Mouse (Mus musculus): Measurements from ENCODE around the gene Car8.

Gene Car8

DNA sequence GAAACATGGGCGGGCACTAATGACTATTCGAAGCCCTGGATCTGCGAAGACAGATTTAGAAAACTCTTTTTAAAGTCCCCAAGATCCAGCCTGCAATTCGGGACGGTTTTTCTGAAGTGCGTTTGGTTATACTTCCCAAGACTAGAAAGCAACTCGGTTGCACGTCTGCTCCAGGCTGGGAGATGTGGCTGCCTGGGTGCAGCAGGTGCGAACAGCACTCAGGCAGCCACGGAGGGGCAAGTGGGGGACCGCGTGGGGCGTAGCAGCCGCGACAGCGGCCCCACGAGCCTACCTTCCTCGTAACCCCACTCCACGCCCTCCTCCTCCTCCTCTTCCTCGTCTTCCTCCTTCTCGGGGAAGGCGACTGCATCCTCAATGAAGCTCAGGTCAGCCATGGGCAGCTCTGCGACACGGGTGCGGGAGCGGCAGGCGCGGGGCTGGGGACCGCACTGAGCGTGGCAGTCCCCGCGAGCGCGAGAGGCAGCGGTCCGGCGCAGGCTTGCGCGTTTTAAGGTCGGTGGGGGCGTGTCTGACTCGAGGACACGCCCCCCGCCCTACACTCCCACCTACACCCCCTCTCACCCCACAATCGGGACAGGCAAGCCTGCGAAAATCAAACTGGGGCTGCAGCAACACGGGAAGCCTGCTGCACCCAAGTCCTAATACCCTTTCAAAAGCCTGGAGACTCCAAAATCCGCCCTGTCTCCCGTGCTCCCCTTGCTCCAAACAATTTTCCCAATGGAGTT, at the start of gene Car8:
Gene Car8, minus strand, starts transcription at position 482 of the 746 bp plus-strand sequence.
- no peak for DNase-seq (ENCODE audit: low read depth, low spot score)

DNA sequence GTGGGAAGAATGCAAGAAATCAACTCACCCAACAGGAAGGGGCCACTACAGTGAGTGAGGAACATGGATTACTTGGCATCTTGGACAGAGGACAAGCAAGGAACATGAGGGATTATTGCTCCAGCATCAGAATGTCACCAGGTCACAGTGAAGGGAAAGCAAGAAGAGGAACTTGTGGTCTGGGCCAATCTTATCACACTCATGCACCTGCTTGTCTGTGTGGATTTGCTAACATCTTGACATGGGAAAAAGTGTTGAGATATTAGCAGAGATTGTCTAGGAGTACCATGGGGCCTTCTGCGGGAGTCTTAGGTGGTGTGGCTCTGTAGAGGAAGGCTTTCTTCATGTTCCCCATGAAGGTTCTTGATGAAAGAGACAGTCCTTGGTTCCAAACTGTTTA, 46.1 kb upstream of the Car8 start:
- DNase-seq (ENCODE audit: low read depth, low spot score): no peak

DNA sequence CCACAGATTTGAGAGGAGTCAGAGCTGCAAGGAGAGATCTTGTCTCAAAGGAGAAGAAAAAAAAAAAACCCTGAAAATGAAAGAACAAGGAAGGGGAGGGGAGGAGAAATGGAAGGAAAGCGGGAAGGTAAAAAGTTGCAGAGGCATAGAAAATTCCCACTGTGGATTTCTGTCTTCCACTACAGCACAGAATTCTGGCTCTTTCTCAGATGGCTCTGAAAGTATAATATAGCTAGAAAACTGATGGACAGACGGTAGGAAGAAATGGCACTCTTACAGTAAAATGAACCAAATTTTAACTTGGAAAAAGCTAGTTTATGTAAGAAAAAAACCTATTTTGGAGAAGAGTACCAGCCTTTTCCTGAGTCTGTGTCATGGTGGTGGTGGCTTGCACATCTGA, 39.3 kb upstream of the Car8 start:
- no peak for DNase-seq (ENCODE audit: low read depth, low spot score)

DNA sequence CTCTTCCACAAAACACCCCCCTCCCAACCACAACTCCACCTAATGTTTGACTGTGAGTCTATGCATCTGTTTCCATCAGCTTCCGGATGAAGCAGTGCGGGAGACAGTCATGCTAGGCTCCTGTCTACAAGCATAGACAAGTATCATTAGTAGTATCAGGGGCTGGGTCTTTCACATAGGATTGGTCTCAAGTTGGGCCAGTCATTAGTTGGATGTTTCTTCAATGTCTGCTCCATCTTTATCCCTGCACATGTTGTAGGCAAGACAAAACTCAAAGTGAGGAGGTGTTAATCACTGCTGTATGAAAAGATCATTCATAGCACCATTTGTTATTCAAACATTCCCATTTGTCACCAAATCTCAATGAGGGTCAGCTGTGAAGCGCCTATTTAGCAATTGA, 11.0 kb upstream of the Car8 start:
- no peak for DNase-seq (ENCODE audit: low read depth, low spot score)

DNA sequence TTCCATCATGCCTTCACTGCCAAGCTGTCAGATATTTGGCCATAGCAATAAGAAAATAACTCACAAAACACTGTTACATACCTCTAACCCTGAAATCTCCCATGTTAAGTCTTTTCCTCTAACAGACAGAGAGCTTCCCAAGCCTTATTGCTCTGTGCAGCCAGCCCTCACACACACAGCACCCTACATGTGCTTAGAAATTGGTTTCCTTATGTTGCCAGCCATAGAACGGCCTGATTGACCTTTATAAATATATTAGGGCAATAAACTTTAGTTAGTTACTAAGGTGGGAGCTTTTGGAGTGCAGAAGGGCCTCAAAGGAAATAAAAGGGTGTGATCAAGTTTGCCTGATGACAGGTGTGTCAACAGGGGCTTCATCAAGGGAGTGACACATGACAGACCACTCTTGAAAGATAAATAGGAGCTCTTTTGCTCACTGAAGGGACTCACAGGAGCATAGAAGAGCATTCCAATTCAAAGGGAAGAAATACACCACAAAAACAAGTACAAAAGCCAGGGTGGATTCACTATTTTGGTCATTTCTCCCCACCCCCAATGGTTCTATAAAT, 6.7 kb upstream of the Car8 start:
- DNase-seq (ENCODE audit: low read depth, low spot score): no peak

DNA sequence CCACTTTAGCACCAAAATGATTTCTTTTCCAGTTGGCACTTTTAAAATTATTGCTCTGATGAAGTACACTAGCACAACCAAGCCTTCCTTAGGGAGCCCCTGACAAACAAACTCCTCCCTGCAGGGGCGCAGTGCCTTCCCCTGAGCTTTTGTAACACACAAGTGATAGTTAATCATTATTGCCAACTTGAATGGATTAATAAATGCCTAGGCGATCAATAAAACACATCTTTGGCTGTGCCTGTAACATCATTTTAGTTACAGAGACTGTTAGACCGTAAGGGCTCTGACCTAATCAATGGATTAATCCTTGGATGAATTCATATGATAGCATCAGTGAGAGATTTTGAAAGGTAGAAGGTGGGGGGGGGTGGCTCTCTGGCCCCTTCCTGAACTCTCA, 6.2 kb upstream of the Car8 start:
- DNase-seq (ENCODE audit: low read depth, low spot score): no peak

DNA sequence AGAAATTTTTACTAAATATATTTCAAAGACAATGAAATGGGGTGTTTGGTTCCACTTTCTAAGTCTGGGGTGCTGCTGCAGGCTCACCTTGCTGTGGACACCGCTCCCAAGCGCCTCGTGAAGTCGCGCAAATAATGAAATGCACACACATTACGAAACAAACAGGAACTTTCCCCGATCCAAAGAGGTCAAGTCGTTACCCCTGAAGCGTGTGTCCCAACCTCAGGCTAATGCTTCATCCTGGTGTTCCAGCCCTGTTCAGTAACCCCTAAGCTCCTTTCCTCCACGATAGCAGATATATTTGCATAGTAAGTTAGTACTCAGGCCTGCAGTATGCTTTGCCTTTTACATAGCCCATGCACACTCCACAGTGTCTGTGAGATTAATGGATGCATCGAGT, 858 bp upstream of the Car8 start:
- no peak for DNase-seq (ENCODE audit: low read depth, low spot score)

DNA sequence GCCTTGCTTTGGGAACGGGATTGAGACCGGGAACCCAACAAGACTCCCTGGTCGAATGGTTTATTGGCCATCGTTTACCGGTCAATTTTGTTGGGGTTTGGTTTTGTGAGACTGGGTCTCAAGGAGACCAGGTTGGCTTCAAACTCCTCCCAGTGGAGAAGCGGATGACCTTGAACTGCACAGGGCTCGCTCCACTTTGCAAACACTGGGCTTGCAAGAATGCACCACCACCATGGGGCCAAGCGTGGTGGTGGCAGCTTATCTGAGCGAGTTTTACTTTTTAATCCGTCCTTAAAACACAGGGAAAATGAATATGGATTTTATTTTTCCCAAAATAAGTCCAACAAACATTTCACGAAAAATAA, 447 bp upstream of the Car8 start:
- no peak for DNase-seq (ENCODE audit: low read depth, low spot score)

DNA sequence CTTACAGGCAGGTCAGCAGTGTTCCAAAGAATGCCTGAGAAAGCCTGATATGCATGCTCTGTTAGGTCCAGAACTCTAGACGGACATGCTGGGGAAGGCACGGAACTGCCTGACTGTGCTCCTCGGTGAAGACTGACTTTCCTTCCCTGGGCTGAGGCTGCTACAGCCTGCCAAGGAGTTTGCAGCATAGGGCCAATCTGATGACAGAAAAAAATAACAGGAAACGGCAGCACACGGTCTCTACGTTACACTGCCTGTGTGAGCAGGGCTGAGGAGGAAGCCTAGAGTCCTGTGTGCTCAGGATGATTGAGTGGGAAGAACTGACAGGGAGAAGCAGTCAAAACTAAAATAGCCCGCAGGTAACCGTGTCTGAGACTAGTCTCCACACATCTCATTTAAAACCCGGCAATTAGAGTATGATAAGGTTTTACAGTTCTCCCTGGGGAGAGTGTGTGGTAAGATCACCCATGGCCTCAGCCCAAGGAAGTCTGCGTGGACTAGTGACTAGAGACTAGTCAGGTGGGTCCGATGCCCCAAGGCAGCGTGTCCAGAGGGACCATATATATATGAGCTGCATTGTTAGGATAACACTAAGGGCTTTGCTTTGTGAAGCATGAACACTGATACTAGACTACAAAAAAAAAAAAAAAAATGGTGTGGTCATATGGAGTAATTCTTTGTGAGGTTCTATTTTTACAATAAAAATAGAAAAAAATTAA, 6.3 kb downstream of the Car8 start:
- DNase-seq (ENCODE audit: low read depth, low spot score): no peak

DNA sequence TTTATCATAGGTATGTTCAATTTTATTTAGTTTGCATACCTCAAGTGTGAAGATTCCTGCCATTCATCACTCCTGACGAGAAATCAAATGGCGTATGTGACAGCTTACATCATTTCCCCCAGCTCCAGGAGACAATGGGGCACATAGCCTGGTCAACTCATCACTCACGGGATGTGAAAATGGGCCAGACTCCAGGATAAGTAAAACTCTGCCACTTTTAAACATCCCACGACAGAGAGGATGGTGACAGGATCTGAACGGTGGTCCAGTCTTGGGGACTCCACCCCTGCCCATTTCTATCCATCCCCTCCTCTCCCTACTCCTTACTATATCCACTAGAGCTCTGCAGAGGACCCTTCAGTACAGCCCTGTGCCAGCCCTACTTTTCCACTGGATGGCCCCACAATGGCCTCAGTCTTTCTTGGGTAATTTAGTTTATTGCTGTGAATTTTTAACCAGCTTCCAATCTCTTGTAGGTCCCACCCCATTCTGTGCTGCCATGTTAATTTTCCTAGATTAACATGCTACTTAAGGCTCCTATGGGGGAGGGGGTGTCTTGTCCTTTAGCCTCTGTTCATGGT, 7.5 kb downstream of the Car8 start:
- no peak for DNase-seq (ENCODE audit: low read depth, low spot score)

DNA sequence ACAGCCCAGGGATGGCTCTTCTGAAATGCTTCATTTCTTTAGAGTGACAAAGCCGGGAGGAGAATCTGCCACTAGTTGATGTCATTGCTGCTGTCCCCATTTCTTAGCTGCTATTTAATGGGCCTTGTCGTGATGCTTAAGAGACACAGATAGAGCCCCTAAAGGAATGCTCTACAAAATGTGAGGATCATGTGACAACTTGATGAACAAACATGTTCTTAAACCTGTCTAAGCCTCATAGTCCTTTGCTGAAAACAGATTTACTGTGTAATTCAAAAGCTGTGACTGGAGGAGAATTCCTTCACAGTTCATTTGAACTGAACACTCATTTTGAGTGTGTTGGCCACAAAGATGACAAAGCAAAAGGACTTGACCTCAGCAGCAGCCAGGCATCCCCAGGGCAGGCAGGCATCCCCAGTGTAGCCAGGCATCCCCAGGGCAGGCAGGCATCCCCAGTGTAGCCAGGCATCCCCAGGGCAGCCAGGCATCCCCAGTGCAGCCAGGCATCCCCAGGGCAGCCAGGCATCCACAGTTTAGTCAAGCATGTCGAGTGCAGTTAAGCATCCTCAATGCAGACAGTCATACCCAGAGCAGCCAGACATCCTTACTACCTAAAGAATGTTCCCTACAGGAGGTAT, 9.1 kb downstream of the Car8 start:
- DNase-seq (ENCODE audit: low read depth, low spot score): no peak

DNA sequence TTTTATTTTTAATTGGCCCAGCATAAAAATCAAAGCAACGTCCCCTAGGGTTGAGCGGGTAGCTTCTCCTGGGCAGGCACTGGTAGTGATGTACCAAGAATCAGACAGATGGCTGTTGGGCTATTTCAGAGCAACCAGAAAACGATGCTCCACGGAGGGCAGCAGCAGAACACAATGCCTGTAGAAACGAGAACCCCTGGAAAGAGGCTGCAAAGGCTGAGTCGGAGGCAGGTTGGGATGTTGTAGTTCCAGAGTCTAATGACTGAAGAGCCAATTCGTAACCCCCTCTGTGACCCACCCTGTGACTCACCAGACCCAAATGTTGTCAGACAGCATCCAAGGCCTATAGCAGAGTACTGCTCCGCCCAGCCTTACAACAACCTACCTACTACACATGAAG, 19.9 kb downstream of the Car8 start:
- no peak for DNase-seq (ENCODE audit: low read depth, low spot score)

DNA sequence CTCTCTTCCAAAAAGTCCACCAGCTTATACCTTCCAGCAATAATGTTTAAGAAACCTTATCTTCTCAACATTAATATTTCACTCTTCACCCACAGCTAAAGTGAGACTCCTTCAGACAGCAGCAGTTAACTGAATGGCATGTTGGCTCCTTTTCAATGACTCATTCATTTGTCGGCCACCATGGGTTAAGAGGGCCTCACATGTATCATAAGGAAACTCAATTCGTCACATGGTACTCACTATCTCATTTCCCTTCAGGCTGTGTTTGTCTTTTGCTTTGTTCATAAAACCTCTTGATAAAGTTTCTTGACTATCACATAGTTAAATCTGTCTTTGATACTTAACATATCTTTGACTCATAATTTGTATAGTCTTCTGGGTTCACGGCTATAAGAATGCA, 20.8 kb downstream of the Car8 start:
- DNase-seq (ENCODE audit: low read depth, low spot score): no peak

DNA sequence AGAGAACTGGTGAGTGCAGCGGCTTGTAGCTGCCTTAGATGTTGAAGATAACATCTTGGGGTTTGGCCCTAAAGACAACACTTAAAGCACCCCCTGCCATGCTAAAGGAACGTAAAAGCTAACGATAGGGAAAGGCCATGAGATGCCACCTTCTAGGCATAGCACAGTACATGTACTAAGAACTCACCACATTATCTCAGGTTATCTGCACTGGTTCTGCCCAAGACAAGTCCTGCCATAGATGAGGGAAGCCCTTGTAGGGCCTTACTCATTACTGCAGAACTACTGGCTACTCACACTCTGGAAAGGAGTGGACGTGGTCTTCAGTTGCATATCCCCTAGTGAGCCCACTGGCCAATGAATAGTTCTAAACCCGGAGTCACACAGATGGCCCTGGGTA, 21.6 kb downstream of the Car8 start:
- DNase-seq (ENCODE audit: low read depth, low spot score): no peak

DNA sequence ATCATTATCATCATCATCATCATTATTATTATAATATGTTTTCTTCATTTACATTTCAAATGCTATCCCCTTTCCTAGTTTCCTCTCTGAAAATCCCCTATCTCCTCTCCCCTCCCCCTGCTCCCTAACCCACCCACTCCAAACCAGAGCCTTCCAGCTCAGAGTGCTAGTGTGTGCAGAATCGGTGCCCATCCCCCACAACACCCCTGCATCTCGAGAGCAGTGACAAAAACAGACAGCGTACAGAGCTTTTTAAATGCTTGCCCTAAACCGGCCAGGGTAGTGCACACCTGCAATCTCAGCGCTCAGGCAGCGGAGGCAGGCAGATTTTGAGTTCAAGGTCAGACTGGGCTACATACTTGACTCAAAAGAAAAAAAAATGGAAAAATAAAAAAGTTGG, 22.3 kb downstream of the Car8 start:
- no peak for DNase-seq (ENCODE audit: low read depth, low spot score)

DNA sequence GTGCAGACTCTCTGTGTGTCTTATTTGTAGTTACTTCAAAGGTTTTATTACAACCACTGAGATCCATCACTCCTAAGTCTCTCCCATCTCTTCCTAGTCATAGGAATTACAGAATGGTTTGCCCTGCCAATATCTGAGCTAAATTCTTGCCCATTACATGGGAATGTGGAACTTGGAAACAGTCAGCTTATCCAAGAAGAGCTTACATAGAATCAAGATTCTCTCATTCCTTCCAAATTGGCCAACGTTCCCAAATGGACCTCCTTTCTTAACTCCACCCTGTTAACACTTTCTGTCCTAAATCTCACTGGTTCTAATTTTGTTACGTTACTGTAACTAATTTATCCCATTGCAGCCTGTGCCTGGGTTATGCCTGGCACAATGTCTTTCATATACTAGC, 25.2 kb downstream of the Car8 start:
- no peak for DNase-seq (ENCODE audit: low read depth, low spot score)

DNA sequence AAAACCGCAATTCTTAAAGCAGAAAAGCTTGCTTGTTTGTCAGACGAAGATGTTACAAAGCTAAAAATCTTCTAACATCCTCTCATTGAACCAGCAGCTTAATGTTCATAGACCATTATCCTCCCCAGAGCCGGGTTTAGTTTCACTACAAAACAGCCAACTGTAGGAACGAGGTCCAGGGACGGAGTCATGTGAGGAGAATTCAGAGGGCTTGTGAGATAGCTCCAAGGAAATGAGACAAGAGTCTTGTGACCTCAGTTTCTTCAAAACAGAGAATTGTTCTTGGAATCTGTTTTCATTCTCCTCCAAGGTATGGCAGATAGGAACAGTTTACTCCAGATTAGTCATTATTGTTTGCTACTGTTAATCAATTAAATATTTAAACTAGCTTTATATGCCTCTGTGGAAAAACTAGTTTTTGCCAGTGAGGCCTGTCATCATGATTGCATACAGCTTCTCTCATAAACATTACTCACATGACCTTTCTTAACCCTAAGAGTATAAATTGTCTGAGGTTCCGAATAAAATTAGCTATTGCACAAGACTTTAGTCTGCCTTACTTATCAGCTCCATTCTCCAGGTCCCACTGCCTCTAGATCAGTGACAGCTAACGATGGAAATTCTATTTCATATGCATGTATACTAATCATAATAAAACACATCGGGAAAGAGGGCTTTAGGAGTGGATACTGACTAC, 25.8 kb downstream of the Car8 start:
- DNase-seq (ENCODE audit: low read depth, low spot score): no peak

DNA sequence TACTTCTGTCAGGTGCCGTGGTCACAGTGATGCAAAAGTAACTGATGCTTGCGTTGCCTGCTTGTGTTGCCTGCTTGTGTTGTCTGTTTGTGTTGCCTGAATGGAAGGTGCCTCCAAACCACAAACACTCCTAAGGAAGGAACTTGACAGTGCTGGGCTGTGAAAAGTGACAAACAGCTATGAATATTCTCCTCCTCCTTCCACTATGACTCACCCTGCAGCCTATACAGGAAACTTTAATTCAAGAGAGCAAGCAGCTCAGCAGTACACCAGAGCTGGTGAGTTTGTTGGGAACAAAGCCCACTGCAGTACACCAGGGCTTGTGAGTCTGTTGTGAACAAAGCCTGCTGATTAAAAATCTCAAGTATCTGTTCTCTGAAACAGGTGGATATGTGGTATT, 28.4 kb downstream of the Car8 start:
- no peak for DNase-seq (ENCODE audit: low read depth, low spot score)

DNA sequence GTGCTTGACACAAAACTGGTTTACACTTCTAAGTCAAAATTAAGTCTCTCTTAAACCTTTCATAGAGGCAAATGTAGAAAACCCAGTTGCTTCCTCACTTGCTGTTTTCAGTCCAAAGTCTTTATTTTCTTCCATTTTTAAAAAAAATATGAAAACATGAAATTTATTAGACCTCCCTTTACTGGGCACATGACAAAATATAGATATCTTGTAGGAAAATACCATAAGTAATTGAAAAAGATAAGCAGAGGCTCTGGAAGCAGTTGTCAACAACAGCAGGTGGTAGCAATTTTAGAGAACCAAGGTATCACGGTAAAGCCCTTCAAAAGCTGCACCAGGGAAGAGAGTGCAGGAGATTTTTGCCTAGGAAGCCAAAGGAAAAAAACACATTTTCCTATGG, 30.9 kb downstream of the Car8 start:
- DNase-seq (ENCODE audit: low read depth, low spot score): no peak

DNA sequence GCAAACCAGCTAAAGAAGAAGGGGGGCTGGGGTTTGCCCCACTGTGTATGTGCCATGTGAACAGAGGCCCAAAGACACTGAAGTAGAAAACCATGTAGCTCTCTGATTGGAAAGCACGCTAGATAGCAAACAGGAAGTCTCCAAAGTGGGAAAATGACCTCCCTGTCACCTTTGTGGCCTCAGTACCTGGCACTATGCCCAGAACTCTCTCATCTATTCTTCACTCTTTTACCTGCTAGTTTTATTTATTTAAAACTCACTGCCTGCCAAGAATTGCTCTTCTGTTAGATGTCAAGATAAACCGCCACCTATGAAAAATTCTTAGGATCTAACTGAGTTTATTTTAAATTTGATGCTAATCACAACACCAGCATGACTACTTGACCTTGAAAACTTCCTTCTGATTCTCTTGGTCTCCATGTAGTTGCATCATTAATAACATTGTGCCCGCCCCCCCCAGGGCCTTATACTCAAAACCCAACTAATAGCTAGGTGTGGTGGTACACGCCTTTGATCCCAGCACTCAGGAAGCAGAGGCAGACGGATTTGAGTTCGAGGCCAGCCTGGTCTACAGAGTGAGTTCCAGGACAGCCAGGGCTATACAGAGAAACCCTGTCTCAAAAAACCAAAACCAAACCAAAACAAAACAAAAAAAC, 31.8 kb downstream of the Car8 start:
- DNase-seq (ENCODE audit: low read depth, low spot score): no peak

DNA sequence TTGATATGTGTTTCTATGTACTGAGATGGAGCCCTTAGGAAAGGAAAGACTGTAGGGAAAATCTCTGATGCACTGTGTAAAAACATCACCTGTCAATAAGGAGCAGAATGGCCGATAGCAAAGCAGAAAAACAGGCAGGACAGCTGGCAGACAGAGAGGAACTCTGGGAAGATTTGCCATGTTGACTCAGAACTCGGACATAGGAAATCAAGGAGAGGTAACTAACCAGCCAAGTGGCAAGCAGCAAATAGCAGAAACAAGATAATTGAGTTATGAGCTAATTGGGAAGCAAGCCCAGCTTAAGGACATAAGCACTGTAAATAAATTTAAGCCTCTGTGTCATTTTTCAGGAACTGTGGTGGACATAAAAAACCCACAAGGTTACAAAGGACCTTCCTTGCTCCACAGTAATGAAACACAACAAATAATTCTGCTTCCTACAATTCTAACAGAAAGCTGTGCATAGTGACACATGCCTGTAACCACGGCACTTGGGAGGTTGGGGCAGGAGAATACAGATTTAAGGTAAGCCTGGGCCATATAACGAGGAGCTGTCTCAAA, 33.7 kb downstream of the Car8 start:
- DNase-seq (ENCODE audit: low read depth, low spot score): no peak

Measured in retina, adult 2 months (tissue).